ENCODE assay signal across 21 mouse cellular contexts in the genomic region with DNA sequence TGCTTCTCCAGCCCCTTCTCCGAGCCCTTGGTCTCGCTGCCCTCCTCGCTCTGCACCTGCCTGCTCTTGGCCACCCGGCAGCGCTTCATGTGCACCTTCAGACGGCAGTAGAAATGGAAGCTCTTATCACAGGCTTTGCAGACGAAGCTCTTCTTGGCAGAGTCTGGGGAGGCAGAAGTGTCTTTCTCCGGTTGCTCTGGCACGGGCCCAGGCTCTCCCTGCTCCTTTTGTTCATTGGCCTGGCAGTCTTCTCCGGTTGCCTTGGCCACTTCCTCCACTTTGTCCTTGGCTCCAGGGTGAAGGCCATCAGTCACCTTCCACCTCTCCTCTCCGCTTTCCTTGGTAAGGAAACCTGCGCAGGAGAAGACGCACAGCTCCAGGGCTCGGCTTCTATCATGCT. TPM values are rescaled to one million over a fixed set of nuclear protein-coding genes. Genes with fewer than 3 reads are reported as not detected.
DNase-seq lines count a peak whose midpoint lies in the region; ATAC-seq and TF ChIP-seq lines count a peak whose summit lies in the region.
"Had no signal": no experiment of that assay in that cellular context is flagged by ENCODE, and none has a peak within 500 bp of the region (broad histone marks: within the 10 kb centered on the region; RNA-seq: fewer than 3 reads in every experiment).

No protein-coding gene starts in this region.

- TF ChIP-seq CTCF in forebrain, postnatal 0 days (IDR thresholded peaks at IDR 0.05; ENCODE audit: low read depth), result no peak

- peak; percentile 26 for DNase-seq in adrenal gland, postnatal 10 days
- DNase-seq in adrenal gland, adult 18-20 months (ENCODE audit: low spot score in 2 of 2), result no peak
- peak; percentile 48 for DNase-seq in right cerebral cortex, postnatal 14 days
- DNase-seq in right cerebral cortex, postnatal 36 days (ENCODE audit: low spot score in 2 of 2), result no peak
- peak; percentile 91 to 94 for DNase-seq in cerebellum, postnatal 10 days
- DNase-seq in MN1 (ENCODE audit: low spot score), result no peak
- no peak for DNase-seq in forebrain, postnatal 0 days
- DNase-seq: gastrocnemius, postnatal 14 days; kidney, adult 8-10 months; kidney, postnatal 4 days; layer of hippocampus, postnatal 36 days; thymus, adult 2 months had no signal

- H3K4me2 ChIP-seq in forebrain, embryonic 13.5 days, result no peak overlapping the region
- H3K4me2 ChIP-seq in forebrain, postnatal 0 days (ENCODE audit: low read depth), result no peak overlapping the region
- H3K4me2 ChIP-seq: hindbrain, embryonic 15.5 days; limb, embryonic 12.5 days; neural tube, embryonic 15.5 days had no signal

- no peaks in the 10 kb centered on the region for H3K27me3 ChIP-seq in forebrain, embryonic 13.5 days
- H3K27me3 ChIP-seq in forebrain, postnatal 0 days (ENCODE audit: insufficient read depth, low read length), result no peaks in the 10 kb centered on the region
- H3K27me3 ChIP-seq: hindbrain, embryonic 15.5 days; limb, embryonic 12.5 days; neural tube, embryonic 15.5 days had no signal

- ATAC-seq in forebrain, embryonic 13.5 days, result no peak
- ATAC-seq in forebrain, postnatal 0 days, result no peak
- ATAC-seq: activated CD4-positive, CD25-positive, alpha-beta regulatory T cell, adult 4 months; lung, postnatal 0 days had no signal

- H3K27ac ChIP-seq in forebrain, embryonic 13.5 days, result no peak overlapping the region
- no peak overlapping the region for H3K27ac ChIP-seq in forebrain, postnatal 0 days (ENCODE audit: low read depth, low read length)
- H3K27ac ChIP-seq: hindbrain, embryonic 15.5 days; limb, embryonic 12.5 days; liver, embryonic 14.5 days; neural tube, embryonic 15.5 days had no signal

- H3K9ac ChIP-seq in forebrain, embryonic 13.5 days, result no peak overlapping the region
- H3K9ac ChIP-seq in forebrain, postnatal 0 days, result no peak overlapping the region
- H3K9ac ChIP-seq: hindbrain, embryonic 15.5 days; limb, embryonic 12.5 days; liver, embryonic 14.5 days; neural tube, embryonic 15.5 days had no signal

- no peak overlapping the region for H3K4me3 ChIP-seq in forebrain, embryonic 13.5 days
- H3K4me3 ChIP-seq in forebrain, postnatal 0 days (ENCODE audit: low read depth, low read length), result no peak overlapping the region
- H3K4me3 ChIP-seq: hindbrain, embryonic 15.5 days; limb, embryonic 12.5 days; neural tube, embryonic 15.5 days had no signal

- H3K4me1 ChIP-seq in forebrain, embryonic 13.5 days, result peaks cover 11% of the 10 kb centered on the region; the same call in 1 of the 2 replicates
- 0 out of 2 replicates have a peak, but pooled peaks cover 2% of the 10 kb centered on the region for H3K4me1 ChIP-seq in forebrain, postnatal 0 days (ENCODE audit: insufficient read depth)
- H3K4me1 ChIP-seq: limb, embryonic 12.5 days had no signal

- H3K36me3 ChIP-seq in forebrain, embryonic 13.5 days (ENCODE audit: poor library complexity, severe bottlenecking), result peaks cover 51% of the 10 kb centered on the region
- peaks cover 22% of the 10 kb centered on the region for H3K36me3 ChIP-seq in forebrain, postnatal 0 days (ENCODE audit: insufficient read depth)

- H3K9me3 ChIP-seq in forebrain, embryonic 13.5 days (replicated peaks), result no peaks in the 10 kb centered on the region
- H3K9me3 ChIP-seq in forebrain, postnatal 0 days (ENCODE audit: low read length), result no peaks in the 10 kb centered on the region
- H3K9me3 ChIP-seq: hindbrain, embryonic 15.5 days; limb, embryonic 12.5 days; neural tube, embryonic 15.5 days had no signal

- WGBS in forebrain, embryonic 13.5 days, result 83% methylated on average over 14 of the region's 14 CpGs
- 78% methylated on average over 14 of the region's 14 CpGs for WGBS in forebrain, postnatal 0 days

RNA-seq across cellular contexts. Expression of gene Epha8, which starts 38.7 kb away (rescaled TPM):
- under 1 TPM; 0.12 to 0.30 TPM for total RNA-seq in adrenal gland, postnatal 10 days (2021)
- under 1 TPM; 0.10 to 0.22 TPM for total RNA-seq in adrenal gland, adult 18-20 months (2021)
- 1.1 and 1.3 TPM in 2 replicates for polyA plus RNA-seq in forebrain, embryonic 13.5 days (2015; fragmentation: Nextera tagmentation; extraction: Ambion mirVana)
- 20.5 and 23.9 TPM in 2 replicates for total RNA-seq in forebrain, postnatal 0 days (2014; rRNA removed)
- polyA plus RNA-seq in forebrain, postnatal 0 days (2015; fragmentation: Nextera tagmentation; extraction: Ambion mirVana), result 6.6 and 9.5 TPM in 2 replicates
- total RNA-seq: gastrocnemius, postnatal 14 days; megakaryocyte-erythroid progenitor cell, adult 5-6 weeks had no signal
- polyA plus RNA-seq: activated CD4-positive, CD25-positive, alpha-beta regulatory T cell, adult 4 months; heart, postnatal 0 days had no signal

RNA-seq across cellular contexts. Expression of gene Zbtb40, which starts 53.2 kb away (rescaled TPM):
- 1 to 10 TPM; 7.0 to 7.8 TPM for total RNA-seq in adrenal gland, postnatal 10 days (2021)
- total RNA-seq in adrenal gland, adult 18-20 months (2021), result 10 to 100 TPM; 14.6 to 15.2 TPM
- 4.8 and 5.0 TPM in 2 replicates for polyA plus RNA-seq in forebrain, embryonic 13.5 days (2015; fragmentation: Nextera tagmentation; extraction: Ambion mirVana)
- 6.2 and 6.8 TPM in 2 replicates for total RNA-seq in forebrain, postnatal 0 days (2014; rRNA removed)
- 0.58 and 0.87 TPM in 2 replicates for polyA plus RNA-seq in forebrain, postnatal 0 days (2015; fragmentation: Nextera tagmentation; extraction: Ambion mirVana)

Comparison
In these comparisons a context has a peak if more than half of its experiments do, and no peak if none do; other contexts are left out.
1. DNase-seq: peak in adrenal gland, postnatal 10 days (single experiment), right cerebral cortex, postnatal 14 days (single experiment) and cerebellum, postnatal 10 days (2 of 2); none in adrenal gland, adult 18-20 months (0 of 2), right cerebral cortex, postnatal 36 days (0 of 2), MN1 (single experiment) and forebrain, postnatal 0 days (single experiment).
2. RNA of gene Epha8, which starts 38.7 kb away (total RNA-seq): 20.5 to 23.9 TPM in forebrain, postnatal 0 days; 0.12 to 0.30 TPM in adrenal gland, postnatal 10 days and 0.10 to 0.22 TPM in adrenal gland, adult 18-20 months; every median in the first group is over 10 times any median in the second.